Mouse (Mus musculus) lung, postnatal 0 days (tissue): ENCODE data around the gene C1qtnf1.

Experiments
- CTCF ChIP-seq: IDR thresholded peaks from 2 replicates; pipeline ENCODE4 v1.5.1; 2016; ENCODE audit warnings: antibody characterized with exemption, mild to moderate bottlenecking
- EP300 ChIP-seq: IDR thresholded peaks from 2 replicates; pipeline ENCODE4 v1.6.1; 2016; ENCODE audit warnings: antibody characterized with exemption, mild to moderate bottlenecking, control low read depth

GRCm38 (mm10) chr11:118488907-118489270 is 60.9 kb downstream of the C1qtnf1 start:
- TF ChIP-seq CTCF (no peak), EP300 (no peak)
